Mouse (Mus musculus): ENCODE measurements around the gene Eif1b.
A peak's percentile ranks its signal among the peaks of the same experiment; 100 is the strongest.

- TF ChIP-seq CTCF (IDR thresholded peaks at IDR 0.05; ENCODE audit: control insufficient read depth, insufficient read depth, insufficient replicate concordance, low read depth, low read length): peak; percentile 42; the same call in 1 of the 2 replicates
- TF ChIP-seq POLR2A (IDR thresholded peaks at IDR 0.05; ENCODE audit: control insufficient read depth, low read depth, low read length): no peak
Measured at GRCm38 (mm10) chr9:120502013-120502412, 10.0 kb downstream of the Eif1b start.

All from testis, adult 2 months (tissue).